Mouse (Mus musculus) megakaryocyte, embryonic 14.5 days (primary cell): ENCODE data around the gene Dedd.

Experiments
- FLI1 ChIP-seq: IDR thresholded peaks from 2 replicates; pipeline ENCODE4 v1.6.1; 2012; ENCODE audit warnings: low read length, inconsistent platforms, mixed read lengths
- GATA1 ChIP-seq: IDR thresholded peaks from 3 replicates; pipeline ENCODE4 v1.6.1; 2012; ENCODE audit warnings: mixed read lengths, low read length, inconsistent platforms, borderline replicate concordance

DNA sequence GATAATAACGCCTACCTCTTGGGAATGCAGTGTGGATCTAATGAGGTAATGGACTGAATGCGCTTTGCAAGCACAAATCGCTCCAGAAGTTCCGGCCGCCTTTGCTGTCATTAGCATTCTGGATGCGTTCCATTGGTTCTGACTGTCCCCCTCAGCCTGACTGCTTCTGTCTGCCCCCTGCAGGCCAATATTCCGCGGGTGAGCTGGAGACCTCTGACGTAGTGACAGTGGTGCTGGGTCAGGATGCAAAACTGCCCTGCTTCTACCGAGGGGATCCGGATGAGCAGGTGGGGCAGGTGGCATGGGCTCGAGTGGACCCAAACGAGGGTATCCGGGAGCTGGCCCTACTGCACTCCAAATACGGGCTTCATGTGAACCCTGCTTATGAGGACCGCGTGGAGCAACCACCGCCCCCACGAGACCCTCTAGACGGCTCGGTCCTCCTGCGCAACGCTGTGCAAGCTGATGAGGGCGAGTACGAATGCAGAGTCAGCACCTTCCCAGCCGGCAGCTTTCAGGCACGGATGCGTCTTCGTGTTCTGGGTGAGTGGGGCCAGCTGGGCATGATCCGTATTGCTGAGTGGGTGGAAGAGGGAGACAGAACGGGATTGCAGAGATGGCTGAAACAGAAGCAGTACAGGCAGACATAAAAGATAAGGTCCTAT, 51.1 kb downstream of the Dedd start:
- TF ChIP-seq GATA1: no peak
- TF ChIP-seq FLI1: no peak
